Mouse (Mus musculus): Measurements from ENCODE around the gene Crtc2. TPM values are rescaled to one million over a fixed set of nuclear protein-coding genes. Genes with fewer than 3 reads are reported as not detected.
"Not testable (repeated sequence)": the region's sequence is repeated elsewhere in the genome, so short reads cannot be mapped to it uniquely, and the experiment has no call there.

Gene Crtc2
- total and polyA plus RNA-seq, 2 experiments from 2014 or later = 18.9 to 20.4 TPM

DNA sequence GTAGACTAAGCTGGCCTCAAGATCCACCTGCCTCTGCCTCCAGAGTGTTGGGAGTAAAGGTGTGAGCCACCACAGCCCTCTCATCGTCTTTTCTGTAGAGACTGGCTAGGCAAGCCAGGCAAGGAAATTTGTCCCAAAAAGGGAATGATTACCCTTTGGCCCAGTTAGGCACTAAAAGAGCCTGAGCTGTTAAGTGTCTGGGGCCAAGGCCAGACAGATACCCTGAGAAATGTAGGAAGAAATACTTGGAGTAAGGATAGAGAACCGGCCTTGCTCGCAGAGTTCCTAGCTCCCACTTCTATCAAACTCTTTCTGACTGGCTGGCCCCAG is 6.4 kb upstream of the Crtc2 start:
- H3K4me1 ChIP-seq (ENCODE audit: insufficient read depth, low read length) = 0 out of 2 replicates have a peak, but pooled peaks cover 3% of the 10 kb centered on the region
- H3K27ac ChIP-seq (ENCODE audit: low read depth, low read length) = peak overlapping the region; percentile 73
- no peaks in the 10 kb centered on the region for H3K9me3 ChIP-seq (ENCODE audit: low read length)
- peak overlapping the region; percentile 45 for H3K4me3 ChIP-seq (ENCODE audit: low read depth, low read length)
- H3K36me3 ChIP-seq (ENCODE audit: insufficient read depth, low read length) = peaks cover 8% of the 10 kb centered on the region; the same call in 1 of the 2 replicates
- TF ChIP-seq CTCF (IDR thresholded peaks at IDR 0.05) = no peak
- ATAC-seq (ENCODE audit: low FRiP score) (peak; percentile 6; the same call in 1 of the 2 replicates), DNase-seq (ENCODE audit: low spot score) (no peak)
- 0% methylated on average over 3 of the region's 3 CpGs for WGBS
- H3K9ac ChIP-seq (replicated peaks; ENCODE audit: low read length, poor library complexity, severe bottlenecking) = peak overlapping the region; percentile 48
- no peaks in the 10 kb centered on the region for H3K27me3 ChIP-seq (ENCODE audit: insufficient read depth, low read length)
- H3K4me2 ChIP-seq (ENCODE audit: low read depth, low read length, poor library complexity, severe bottlenecking) = peak overlapping the region; percentile 72

DNA sequence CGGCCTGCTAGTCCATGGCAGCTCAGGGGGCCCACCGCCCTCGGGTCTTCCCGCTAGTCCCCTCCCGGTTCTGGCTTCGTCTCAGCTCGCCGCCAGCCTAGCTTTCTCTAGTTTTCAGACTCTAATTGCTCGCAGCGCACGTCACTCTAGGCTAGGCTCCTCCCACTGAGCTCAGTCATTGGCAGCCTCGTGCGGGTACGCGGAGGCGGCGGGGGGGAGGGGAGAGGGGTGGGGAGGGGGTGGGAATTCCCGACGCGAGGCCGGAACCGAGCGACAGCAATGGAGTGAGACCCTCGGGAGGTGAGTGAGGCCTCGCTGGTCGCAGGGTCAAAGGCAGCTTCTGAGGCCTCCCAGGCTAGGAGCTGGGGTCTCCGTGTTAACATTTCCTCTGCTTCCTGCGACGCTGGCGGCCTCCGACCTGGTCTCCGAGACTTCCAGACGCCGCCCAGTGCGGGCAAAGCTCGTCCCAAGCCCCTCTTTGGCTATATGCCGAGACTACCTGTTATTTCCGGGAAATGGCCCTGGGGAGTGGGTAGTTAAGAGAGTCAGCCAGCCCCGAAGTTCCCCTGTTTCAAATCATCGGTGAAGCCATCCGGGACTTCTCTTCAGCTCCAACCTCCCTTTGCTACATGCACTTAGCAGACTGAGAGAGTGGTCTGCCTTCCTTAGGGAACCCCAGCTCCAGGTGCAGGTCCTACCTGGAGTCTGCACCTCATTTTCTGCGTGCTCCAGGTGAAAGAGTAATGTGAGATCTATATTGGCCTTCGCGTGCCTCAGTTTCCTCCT is 5.8 kb upstream of the Crtc2 start, which contains the start of gene Slc39a1:
TSS of gene Slc39a1 (plus strand) at position 213 of the 786 bp plus-strand sequence.
- peak within 1 kb of the TSS; percentile 54 for H3K9ac ChIP-seq (replicated peaks; ENCODE audit: low read length, poor library complexity, severe bottlenecking)
- H3K4me3 ChIP-seq (ENCODE audit: low read depth, low read length) = peak within 1 kb of the TSS; percentile 45
- no peaks in the 10 kb centered on the region for H3K27me3 ChIP-seq (ENCODE audit: insufficient read depth, low read length)
- no peak; the same call in 1 of the 2 replicates for TF ChIP-seq CTCF (IDR thresholded peaks at IDR 0.05)
- 0 out of 2 replicates have a peak, but pooled peaks cover under 1% of the 10 kb centered on the region for H3K4me1 ChIP-seq (ENCODE audit: insufficient read depth, low read length)
- DNase-seq (ENCODE audit: low spot score) (peak; percentile 98), ATAC-seq (ENCODE audit: low FRiP score) (peak; percentile 94)
- H3K27ac ChIP-seq (ENCODE audit: low read depth, low read length) = peak within 1 kb of the TSS; percentile 73
- WGBS = under 1% methylated on average over 44 of the region's 44 CpGs
- H3K9me3 ChIP-seq (ENCODE audit: low read length) = no peaks in the 10 kb centered on the region
- H3K36me3 ChIP-seq (ENCODE audit: insufficient read depth, low read length) = peaks cover 8% of the 10 kb centered on the region; the same call in 1 of the 2 replicates
- H3K4me2 ChIP-seq (ENCODE audit: low read depth, low read length, poor library complexity, severe bottlenecking) = peak within 1 kb of the TSS; percentile 72

DNA sequence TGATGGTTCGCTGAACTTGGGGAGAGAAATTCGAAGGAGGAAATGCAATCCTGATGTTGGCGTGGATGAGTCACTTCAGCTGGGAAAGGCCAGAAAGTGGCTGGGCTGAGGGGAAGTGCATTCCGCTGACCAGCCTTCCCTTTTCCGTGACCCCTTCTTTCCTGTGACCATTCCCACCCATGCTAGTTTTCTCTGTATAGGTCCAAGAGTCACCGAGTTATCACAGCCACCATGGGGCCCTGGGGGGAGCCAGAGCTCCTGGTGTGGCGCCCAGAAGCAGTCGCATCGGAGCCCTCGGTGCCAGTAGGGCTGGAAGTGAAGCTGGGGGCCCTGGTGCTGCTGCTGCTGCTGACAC is 5.2 kb upstream of the Crtc2 start:
- Histone ChIP-seq H3K9ac (replicated peaks; ENCODE audit: low read length, poor library complexity, severe bottlenecking) (peak overlapping the region; percentile 54), H3K4me3 (ENCODE audit: low read depth, low read length) (peak overlapping the region; percentile 45), H3K9me3 (ENCODE audit: low read length) (no peaks in the 10 kb centered on the region), H3K4me1 (ENCODE audit: insufficient read depth, low read length) (no peaks in the 10 kb centered on the region), H3K27ac (ENCODE audit: low read depth, low read length) (peak overlapping the region; percentile 63), H3K27me3 (ENCODE audit: insufficient read depth, low read length) (no peaks in the 10 kb centered on the region), H3K36me3 (ENCODE audit: insufficient read depth, low read length) (peaks cover 8% of the 10 kb centered on the region; the same call in 1 of the 2 replicates), H3K4me2 (ENCODE audit: low read depth, low read length, poor library complexity, severe bottlenecking) (peak overlapping the region; percentile 72)
- DNase-seq (ENCODE audit: low spot score) = no peak
- ATAC-seq (ENCODE audit: low FRiP score) = no peak
- WGBS = 4% methylated on average over 10 of the region's 10 CpGs
- TF ChIP-seq CTCF (IDR thresholded peaks at IDR 0.05) = no peak

DNA sequence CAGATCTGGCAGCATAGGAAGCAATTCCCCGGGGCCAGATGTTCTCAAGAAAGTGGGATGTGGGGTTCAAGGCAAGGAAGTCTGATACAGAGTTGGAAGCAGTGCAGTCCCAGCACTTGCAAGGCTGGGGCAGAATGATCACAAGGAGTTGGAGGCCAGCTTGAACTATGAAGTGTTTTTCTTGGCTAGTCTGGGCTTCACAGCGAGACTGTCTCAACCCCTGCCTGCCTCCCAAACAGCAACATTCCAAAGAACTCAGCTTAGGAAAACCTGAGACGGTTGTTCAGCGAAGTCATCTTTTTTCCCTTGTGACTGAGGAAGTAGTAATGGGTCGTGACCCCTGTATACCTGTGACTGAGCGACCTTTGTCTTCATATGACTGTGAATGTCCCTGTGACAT is 3.2 kb upstream of the Crtc2 start:
- WGBS = 87% methylated on average over 6 of the region's 6 CpGs

GRCm38 (mm10) chr3:90251731-90252226 is 2.2 kb upstream of the Crtc2 start:
- H3K27ac ChIP-seq (ENCODE audit: low read depth, low read length); H3K9ac ChIP-seq (replicated peaks; ENCODE audit: low read length, poor library complexity, severe bottlenecking); H3K4me3 ChIP-seq (ENCODE audit: low read depth, low read length); H3K36me3 ChIP-seq (ENCODE audit: insufficient read depth, low read length); ATAC-seq (ENCODE audit: low FRiP score); H3K9me3 ChIP-seq (ENCODE audit: low read length); DNase-seq (ENCODE audit: low spot score); H3K4me2 ChIP-seq (ENCODE audit: low read depth, low read length, poor library complexity, severe bottlenecking); H3K27me3 ChIP-seq (ENCODE audit: insufficient read depth, low read length); H3K4me1 ChIP-seq (ENCODE audit: insufficient read depth, low read length): not testable (repeated sequence)
- 93% methylated on average over 9 of the region's 12 CpGs for WGBS

More for the DNA sequence above, 3.2 kb upstream of the Crtc2 start:
- no peaks in the 10 kb centered on the region for H3K27me3 ChIP-seq (ENCODE audit: insufficient read depth, low read length)
- DNase-seq (ENCODE audit: low spot score) (no peak), ATAC-seq (ENCODE audit: low FRiP score) (no peak)
- no peaks in the 10 kb centered on the region for H3K9me3 ChIP-seq (ENCODE audit: low read length)
- no peak overlapping the region for H3K4me3 ChIP-seq (ENCODE audit: low read depth, low read length)
- H3K4me2 ChIP-seq (ENCODE audit: low read depth, low read length, poor library complexity, severe bottlenecking) = no peak overlapping the region
- no peak overlapping the region for H3K9ac ChIP-seq (replicated peaks; ENCODE audit: low read length, poor library complexity, severe bottlenecking)
- H3K27ac ChIP-seq (ENCODE audit: low read depth, low read length) = no peak overlapping the region
- TF ChIP-seq CTCF (IDR thresholded peaks at IDR 0.05) = no peak
- H3K36me3 ChIP-seq (ENCODE audit: insufficient read depth, low read length) = peaks cover 8% of the 10 kb centered on the region; the same call in 1 of the 2 replicates
- peaks cover 9% of the 10 kb centered on the region for H3K4me1 ChIP-seq (ENCODE audit: insufficient read depth, low read length)

DNA sequence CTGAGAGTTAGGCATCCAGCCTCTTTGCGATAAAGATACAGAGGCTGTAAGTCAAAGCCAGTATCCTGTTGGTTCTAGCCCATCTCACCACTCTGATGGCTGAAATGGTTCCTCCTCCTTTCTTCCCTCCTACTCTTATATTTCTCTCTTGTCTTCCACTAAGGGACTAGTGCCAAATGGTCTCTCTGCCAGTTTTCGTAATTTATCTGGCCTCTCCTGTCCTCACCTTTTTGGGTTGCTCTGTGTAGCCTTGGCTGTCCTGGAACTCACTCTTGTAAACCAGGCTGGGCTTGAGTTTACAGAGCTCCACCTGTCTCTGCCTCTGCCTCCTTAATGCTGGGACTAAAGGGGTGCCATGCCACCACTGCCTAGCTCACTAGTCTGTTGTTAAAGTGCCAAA is 1.3 kb upstream of the Crtc2 start:
- H3K27me3 ChIP-seq (ENCODE audit: insufficient read depth, low read length); H3K9ac ChIP-seq (replicated peaks; ENCODE audit: low read length, poor library complexity, severe bottlenecking); H3K4me3 ChIP-seq (ENCODE audit: low read depth, low read length); ATAC-seq (ENCODE audit: low FRiP score); H3K9me3 ChIP-seq (ENCODE audit: low read length); H3K27ac ChIP-seq (ENCODE audit: low read depth, low read length); H3K4me1 ChIP-seq (ENCODE audit: insufficient read depth, low read length); DNase-seq (ENCODE audit: low spot score); H3K4me2 ChIP-seq (ENCODE audit: low read depth, low read length, poor library complexity, severe bottlenecking): not testable (repeated sequence)
- 95% methylated on average over 2 of the region's 2 CpGs for WGBS
- peaks cover 17% of the 10 kb centered on the region for H3K36me3 ChIP-seq (ENCODE audit: insufficient read depth, low read length)

DNA sequence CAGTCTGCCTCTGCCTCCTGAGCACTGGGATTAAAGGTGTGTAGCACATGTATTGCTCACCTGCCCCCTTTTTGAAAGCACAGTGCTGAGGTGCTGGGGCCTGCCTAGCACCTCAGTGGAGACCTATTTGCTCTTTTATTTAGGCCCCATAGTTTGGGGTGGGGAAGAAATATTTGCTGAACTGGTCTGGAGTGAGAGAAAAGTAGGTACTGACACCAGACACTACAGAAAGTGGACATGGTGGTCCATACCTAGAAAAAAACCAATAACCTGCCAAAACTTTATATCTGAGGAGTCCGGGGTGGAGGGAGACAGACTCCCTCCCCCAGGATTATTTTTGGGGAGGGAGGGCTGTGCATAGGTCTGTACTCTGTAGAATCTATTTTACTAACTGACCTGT is 789 bp upstream of the Crtc2 start:
- DNase-seq (ENCODE audit: low spot score); H3K9ac ChIP-seq (replicated peaks; ENCODE audit: low read length, poor library complexity, severe bottlenecking); H3K4me3 ChIP-seq (ENCODE audit: low read depth, low read length); ATAC-seq (ENCODE audit: low FRiP score); H3K4me1 ChIP-seq (ENCODE audit: insufficient read depth, low read length); H3K27ac ChIP-seq (ENCODE audit: low read depth, low read length); H3K9me3 ChIP-seq (ENCODE audit: low read length); H3K27me3 ChIP-seq (ENCODE audit: insufficient read depth, low read length): not testable (repeated sequence)
- peak overlapping the region; percentile 81; the same call in 1 of the 2 replicates for H3K4me2 ChIP-seq (ENCODE audit: low read depth, low read length, poor library complexity, severe bottlenecking)
- 77% methylated on average over 1 of the region's 1 CpGs for WGBS
- peaks cover 17% of the 10 kb centered on the region for H3K36me3 ChIP-seq (ENCODE audit: insufficient read depth, low read length)
